Mouse (Mus musculus): Measurements from ENCODE around the gene AL607142.1.

AL607142.1 gene

DNA sequence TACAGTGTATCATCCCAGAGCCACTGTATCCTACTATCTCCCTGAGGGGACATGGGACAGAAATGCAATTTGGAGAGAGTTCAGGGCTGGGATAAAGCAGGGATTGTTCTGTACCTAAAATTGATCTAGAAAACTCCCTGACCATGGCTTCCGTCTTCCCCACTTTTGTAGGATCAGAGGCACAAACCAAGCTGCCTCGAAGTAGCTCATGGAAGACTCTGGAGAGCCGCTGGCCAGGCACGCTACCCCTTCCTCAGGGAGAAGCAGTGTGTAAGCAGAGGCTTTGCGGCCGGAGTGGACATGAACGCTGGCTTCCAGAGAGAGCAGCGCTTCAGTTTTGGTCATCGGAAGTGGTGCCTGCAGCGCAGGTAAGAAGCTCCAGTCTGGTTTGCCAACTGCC lies at the start of gene AL607142.1:
AL607142.1 (plus strand) TSS at position 301 of the 400 bp plus-strand sequence.
- TF ChIP-seq GATA4 (IDR thresholded peaks at IDR 0.05; ENCODE audit: insufficient replicate concordance, low read length) = no peak

DNA sequence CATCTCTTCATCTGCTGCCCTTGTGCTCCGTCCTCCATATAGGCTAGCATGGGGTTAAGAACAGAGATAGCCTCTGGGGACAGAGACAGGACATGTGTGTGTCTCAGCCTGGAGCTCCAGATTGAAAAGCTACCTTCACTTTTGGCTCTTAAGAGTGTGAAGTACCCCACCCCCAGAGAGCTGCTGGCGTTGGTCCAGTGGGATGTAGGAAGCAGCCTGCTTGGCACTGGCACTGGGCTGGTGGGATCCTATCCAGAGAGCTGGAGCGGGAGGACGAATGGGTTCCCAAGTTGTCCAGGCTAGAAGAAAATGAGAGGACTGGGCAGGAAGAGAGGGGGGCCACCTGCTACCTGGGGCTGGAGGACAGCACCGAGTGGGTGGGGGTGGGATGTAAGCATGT lies 46.4 kb upstream of the AL607142.1 start:
- no peak for TF ChIP-seq GATA4 (IDR thresholded peaks at IDR 0.05; ENCODE audit: insufficient replicate concordance, low read length)

DNA sequence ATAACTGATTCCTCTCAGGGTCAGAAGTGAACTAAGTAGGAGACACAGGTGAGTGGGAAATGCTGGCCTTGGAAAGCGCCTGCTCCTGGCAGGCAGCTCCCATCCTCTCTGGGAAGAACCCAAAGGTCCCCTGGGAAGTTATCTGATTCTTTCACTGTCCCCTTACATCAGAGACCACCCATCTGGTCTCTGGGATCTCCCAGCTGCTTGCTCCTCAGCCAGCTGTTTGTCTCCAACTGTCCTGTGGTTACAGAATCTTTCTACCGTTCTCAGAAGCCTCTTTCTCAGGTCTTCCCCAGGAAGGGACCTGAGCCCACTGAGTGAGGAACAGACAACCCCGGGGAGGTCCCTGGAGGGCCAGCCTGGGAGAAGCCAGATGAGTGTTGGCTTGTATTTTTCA lies 42.4 kb upstream of the AL607142.1 start:
- no peak for TF ChIP-seq GATA4 (IDR thresholded peaks at IDR 0.05; ENCODE audit: insufficient replicate concordance, low read length)

DNA sequence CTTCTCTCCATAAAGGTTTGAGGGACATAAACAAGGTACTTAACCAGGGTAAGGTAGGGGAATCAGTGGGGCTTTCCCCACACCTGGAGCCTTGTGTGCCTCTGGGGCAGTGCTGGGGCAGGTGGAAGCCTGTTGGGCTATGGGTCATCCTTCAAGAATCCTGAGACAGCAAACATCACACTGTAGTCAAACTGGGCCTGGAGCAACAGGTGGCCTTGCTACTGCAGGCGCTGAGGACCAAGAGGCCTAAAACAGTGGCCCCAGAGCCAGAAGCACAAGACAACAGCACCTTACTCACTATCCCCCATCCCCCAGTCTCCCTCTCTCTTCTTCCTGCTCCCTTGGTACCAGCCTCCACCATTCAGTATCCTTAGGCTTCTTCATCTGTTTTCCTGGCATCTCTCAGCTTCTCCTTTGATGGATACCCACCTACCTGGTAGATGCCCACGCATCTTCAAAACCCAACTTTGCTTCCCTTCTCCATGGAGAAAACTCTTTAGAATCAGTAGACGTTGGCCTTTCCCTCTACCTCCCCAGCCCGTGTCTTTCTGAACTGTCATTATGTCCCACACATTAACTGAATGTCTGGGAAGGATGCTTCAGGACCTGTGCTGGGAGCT lies 41.5 kb upstream of the AL607142.1 start:
- no peak for TF ChIP-seq GATA4 (IDR thresholded peaks at IDR 0.05; ENCODE audit: insufficient replicate concordance, low read length)

- no peak for TF ChIP-seq GATA4 (IDR thresholded peaks at IDR 0.05; ENCODE audit: insufficient replicate concordance, low read length)
Observed at GRCm38 (mm10) chr4:120024071-120024470, 40.7 kb upstream of the AL607142.1 start.

- TF ChIP-seq GATA4 (IDR thresholded peaks at IDR 0.05; ENCODE audit: insufficient replicate concordance, low read length) = no peak
Observed at GRCm38 (mm10) chr4:120027671-120028070, 37.1 kb upstream of the AL607142.1 start.

DNA sequence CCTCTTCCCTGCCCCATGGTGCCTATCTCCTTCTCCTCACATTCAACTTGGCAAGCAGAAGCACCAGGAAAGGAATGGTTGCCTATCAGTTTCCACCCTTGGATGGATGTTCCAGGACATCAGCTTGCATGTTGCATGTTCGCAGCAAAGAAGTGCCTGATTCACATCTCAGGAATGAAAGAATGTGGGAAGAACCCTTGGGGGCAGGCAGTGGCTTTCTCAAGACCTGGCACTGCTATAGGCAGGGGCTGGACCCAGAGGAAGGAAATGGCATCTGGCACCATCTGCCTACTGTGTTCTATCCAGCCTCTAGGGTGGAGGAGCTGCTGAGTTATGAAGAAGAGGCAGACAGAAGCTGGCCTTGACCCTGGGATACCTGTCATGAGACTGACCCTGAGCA lies 34.9 kb upstream of the AL607142.1 start:
- no peak for TF ChIP-seq GATA4 (IDR thresholded peaks at IDR 0.05; ENCODE audit: insufficient replicate concordance, low read length)

GRCm38 (mm10) chr4:120032320-120032983 lies 32.3 kb upstream of the AL607142.1 start:
- no peak for TF ChIP-seq GATA4 (IDR thresholded peaks at IDR 0.05; ENCODE audit: insufficient replicate concordance, low read length)

GRCm38 (mm10) chr4:120032984-120033355 lies 31.8 kb upstream of the AL607142.1 start:
- no peak for TF ChIP-seq GATA4 (IDR thresholded peaks at IDR 0.05; ENCODE audit: insufficient replicate concordance, low read length)

DNA sequence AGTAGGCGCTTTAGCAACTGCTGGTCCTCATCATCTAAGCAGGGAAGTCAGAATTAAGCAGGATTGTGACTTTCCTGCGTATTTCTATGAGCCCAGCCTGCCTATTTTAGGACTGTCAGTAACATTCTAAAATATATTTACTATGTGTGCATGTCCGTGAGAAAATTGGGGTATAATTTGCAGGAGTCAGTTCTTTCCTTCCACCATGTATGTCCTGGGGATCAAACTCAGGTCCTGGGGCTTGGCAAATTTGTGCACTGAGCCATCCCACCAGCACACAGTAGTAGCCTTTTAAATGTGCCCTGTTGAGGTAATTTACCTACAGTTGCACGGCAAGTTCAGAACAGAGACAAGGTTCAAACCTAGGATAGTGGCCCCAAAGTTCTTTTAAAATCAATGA lies 28.5 kb upstream of the AL607142.1 start:
- no peak for TF ChIP-seq GATA4 (IDR thresholded peaks at IDR 0.05; ENCODE audit: insufficient replicate concordance, low read length)

- TF ChIP-seq GATA4 (IDR thresholded peaks at IDR 0.05; ENCODE audit: insufficient replicate concordance, low read length) = no peak
Observed at GRCm38 (mm10) chr4:120037007-120037406, 27.8 kb upstream of the AL607142.1 start.

DNA sequence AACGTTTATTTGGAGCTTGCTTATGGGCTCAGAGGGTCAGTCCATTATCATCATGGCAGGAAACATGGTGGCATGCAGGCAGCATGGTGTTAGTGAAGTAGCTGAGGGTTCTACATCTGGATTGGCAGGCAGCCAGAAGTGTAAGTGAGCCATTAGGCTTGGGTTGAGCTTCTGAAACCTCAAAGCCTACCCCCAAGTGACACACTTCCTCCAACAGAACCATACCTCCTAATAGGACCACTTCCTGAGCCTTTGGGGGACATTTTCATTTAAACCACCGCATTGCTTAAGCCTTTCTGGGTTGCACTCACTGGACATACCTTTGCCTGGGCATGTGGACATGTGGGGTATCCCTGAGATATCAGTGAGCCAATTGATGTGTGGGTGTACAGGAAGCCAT lies 23.3 kb upstream of the AL607142.1 start:
- TF ChIP-seq GATA4 (IDR thresholded peaks at IDR 0.05; ENCODE audit: insufficient replicate concordance, low read length) = no peak

DNA sequence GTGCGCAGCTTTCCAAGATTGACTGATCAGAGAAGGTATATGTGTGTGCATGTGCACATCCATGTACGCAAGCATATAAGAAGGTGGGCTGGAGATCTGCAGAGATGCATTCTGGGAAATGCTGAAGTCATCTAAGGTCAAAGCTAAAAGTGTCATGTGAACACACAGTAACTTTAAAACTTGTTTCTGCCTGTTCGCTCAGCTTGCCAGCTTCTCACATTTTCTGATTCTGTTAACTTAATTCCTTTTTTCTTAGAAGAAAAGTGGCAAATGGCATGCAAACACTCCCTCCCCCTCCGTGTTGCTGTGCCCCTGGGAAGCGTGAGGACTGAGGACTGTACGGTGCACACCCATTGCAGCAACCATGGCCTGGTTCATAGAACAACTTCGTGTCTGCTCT lies 22.3 kb upstream of the AL607142.1 start:
- TF ChIP-seq GATA4 (IDR thresholded peaks at IDR 0.05; ENCODE audit: insufficient replicate concordance, low read length) = no peak

- no peak for TF ChIP-seq GATA4 (IDR thresholded peaks at IDR 0.05; ENCODE audit: insufficient replicate concordance, low read length)
Observed at GRCm38 (mm10) chr4:120044612-120045011, 20.2 kb upstream of the AL607142.1 start.

GRCm38 (mm10) chr4:120045131-120045537 lies 19.7 kb upstream of the AL607142.1 start:
- TF ChIP-seq GATA4 (IDR thresholded peaks at IDR 0.05; ENCODE audit: insufficient replicate concordance, low read length) = no peak

GRCm38 (mm10) chr4:120045871-120046270 lies 18.9 kb upstream of the AL607142.1 start:
- no peak for TF ChIP-seq GATA4 (IDR thresholded peaks at IDR 0.05; ENCODE audit: insufficient replicate concordance, low read length)

DNA sequence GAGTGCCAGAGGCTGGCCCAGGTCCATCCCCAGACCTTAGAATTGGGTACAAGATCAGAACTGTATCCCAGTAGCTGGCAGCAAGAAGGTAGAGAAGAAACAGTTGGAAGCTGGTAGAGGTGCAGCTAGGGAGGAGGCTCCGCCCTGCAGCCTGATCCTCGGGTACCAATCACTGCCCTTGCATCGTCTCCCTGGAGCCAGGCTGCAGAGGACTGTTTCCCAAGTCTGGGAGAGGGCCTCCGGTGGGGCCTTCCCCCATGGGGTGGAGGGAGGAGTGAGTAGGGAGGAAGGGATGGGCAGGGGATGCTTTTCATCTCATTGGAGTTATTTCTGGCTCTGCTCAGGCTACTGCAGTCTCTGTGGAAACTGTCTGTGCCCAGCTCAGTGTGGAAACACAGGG lies 17.7 kb upstream of the AL607142.1 start:
- TF ChIP-seq GATA4 (IDR thresholded peaks at IDR 0.05; ENCODE audit: insufficient replicate concordance, low read length) = no peak

Data from liver, adult (tissue).